Comparison of ENCODE assay signal across 9 mouse cellular contexts in the genomic region with DNA sequence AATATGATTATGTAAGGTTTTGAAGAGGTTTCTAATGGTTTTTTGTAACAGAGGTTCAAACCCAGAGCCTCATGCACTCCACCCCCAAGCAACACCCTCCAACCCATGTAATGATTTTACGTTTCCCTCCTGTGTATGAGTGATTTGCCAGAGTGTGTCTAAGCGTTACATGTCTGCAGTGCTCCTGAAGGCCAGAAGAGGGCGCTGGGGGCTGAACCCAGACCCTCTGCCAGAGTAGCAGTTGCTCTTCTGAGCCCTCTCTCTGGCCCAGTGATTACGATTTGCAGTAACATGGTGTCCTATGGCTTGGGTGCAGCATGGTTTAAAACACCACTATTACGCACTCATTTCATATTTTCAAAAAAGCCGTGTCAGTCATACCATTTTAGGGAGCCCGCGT. TPM values are rescaled to one million over a fixed set of nuclear protein-coding genes. Genes with fewer than 3 reads are reported as not detected.
A peak's percentile ranks its signal among the peaks of the same experiment; 100 is the strongest.
DNase-seq lines count a peak whose midpoint lies in the region; ATAC-seq lines count a peak whose summit lies in the region.
"Had no signal": no experiment of that assay in that cellular context is flagged by ENCODE, and none has a peak within 500 bp of the region (broad histone marks: within the 10 kb centered on the region; RNA-seq: fewer than 3 reads in every experiment).

No protein-coding gene starts in this region.

- H3K4me2 ChIP-seq in heart, embryonic 11.5 days, result no peak overlapping the region

- no peak overlapping the region for H3K27ac ChIP-seq in heart, embryonic 11.5 days (ENCODE audit: low read depth, low read length)

- peak; percentile 26 for DNase-seq in kidney, adult 18-20 months
- no peak for DNase-seq in kidney, adult 8-10 months
- peak; percentile 28 for DNase-seq in 416B (ENCODE audit: low read depth)
- peak; percentile 46 to 48 for DNase-seq in B cell, adult 2 months
- DNase-seq in layer of hippocampus, adult 11-12 months (ENCODE audit: low spot score), result no peak
- DNase-seq: heart, adult 11 months had no signal

- no peak overlapping the region for H3K9ac ChIP-seq in heart, embryonic 11.5 days (ENCODE audit: low read depth, low read length)

- H3K36me3 ChIP-seq in heart, embryonic 11.5 days (ENCODE audit: control insufficient read depth, insufficient read depth, low read length), result no peaks in the 10 kb centered on the region

- ATAC-seq in erythroblast, adult 5-6 weeks (replicated peaks; ENCODE audit: low FRiP score, poor library complexity, severe bottlenecking), result peak; percentile 59; the same call in 1 of the 2 replicates
- no peak for ATAC-seq in heart, embryonic 11.5 days (replicated peaks; ENCODE audit: insufficient number of reproducible peaks, low FRiP score, low TSS enrichment)

- no peaks in the 10 kb centered on the region for H3K27me3 ChIP-seq in heart, embryonic 11.5 days (ENCODE audit: control insufficient read depth, insufficient read depth, low read length)

- no peak overlapping the region for H3K4me3 ChIP-seq in heart, embryonic 11.5 days (ENCODE audit: low read depth, low read length)
- H3K4me3 ChIP-seq: myocyte had no signal

- no peaks in the 10 kb centered on the region for H3K4me1 ChIP-seq in heart, embryonic 11.5 days (ENCODE audit: control insufficient read depth, insufficient read depth, low read length)

- H3K9me3 ChIP-seq in heart, embryonic 11.5 days (replicated peaks; ENCODE audit: control insufficient read depth, low read length), result no peaks in the 10 kb centered on the region

- WGBS in heart, embryonic 11.5 days (ENCODE audit: insufficient replicate concordance), result 59% methylated on average over 8 of the region's 8 CpGs

RNA-seq across cellular contexts. Expression of a gene that starts 23.2 kb away (rescaled TPM):
- total RNA-seq in erythroblast, adult 5-6 weeks (2015; ENCODE audit: low replicate concordance), result 38.7 and 42.8 TPM in 2 replicates
- total RNA-seq in erythroblast, adult 5-6 weeks (2017; ENCODE audit: low replicate concordance), result 43.6 and 43.7 TPM in 2 replicates
- 262 and 267 TPM in 2 replicates for polyA plus RNA-seq in heart, embryonic 11.5 days (2014; fragmentation: Nextera tagmentation; extraction: Ambion mirVana)

RNA-seq across cellular contexts. Expression of a gene that starts 35.3 kb away (rescaled TPM):
- total RNA-seq in erythroblast, adult 5-6 weeks (2015; ENCODE audit: low replicate concordance), result 2.7 and 5.4 TPM in 2 replicates
- total RNA-seq in erythroblast, adult 5-6 weeks (2017; ENCODE audit: low replicate concordance), result 4.3 and 15.3 TPM in 2 replicates
- polyA plus RNA-seq in heart, embryonic 11.5 days (2014; fragmentation: Nextera tagmentation; extraction: Ambion mirVana), result 190 and 199 TPM in 2 replicates

RNA-seq across cellular contexts. Expression of a gene that starts 39.4 kb away (rescaled TPM):
- total RNA-seq in erythroblast, adult 5-6 weeks (2015; ENCODE audit: low replicate concordance), result 7.3 and 16.1 TPM in 2 replicates
- 11.1 and 14.8 TPM in 2 replicates for total RNA-seq in erythroblast, adult 5-6 weeks (2017; ENCODE audit: low replicate concordance)
- polyA plus RNA-seq in heart, embryonic 11.5 days (2014; fragmentation: Nextera tagmentation; extraction: Ambion mirVana), result 6.3 and 9.2 TPM in 2 replicates

RNA-seq across cellular contexts. Expression of a gene that starts 40.3 kb away (rescaled TPM):
- total RNA-seq in erythroblast, adult 5-6 weeks (2015; ENCODE audit: low replicate concordance), result not detected in 2 replicates
- total RNA-seq in erythroblast, adult 5-6 weeks (2017; ENCODE audit: low replicate concordance), result not detected in 2 replicates
- 0.06 TPM in 1 of 2 replicates, not detected in the other for polyA plus RNA-seq in heart, embryonic 11.5 days (2014; fragmentation: Nextera tagmentation; extraction: Ambion mirVana)
- polyA plus RNA-seq: myocyte had no signal

RNA-seq across cellular contexts. Expression of a gene that starts 51.8 kb away (rescaled TPM):
- total RNA-seq in erythroblast, adult 5-6 weeks (2015; ENCODE audit: low replicate concordance), result 2.1 TPM in 1 of 2 replicates, not detected in the other
- total RNA-seq in erythroblast, adult 5-6 weeks (2017; ENCODE audit: low replicate concordance), result 0.85 and 5.6 TPM in 2 replicates
- 0.86 and 1.6 TPM in 2 replicates for polyA plus RNA-seq in heart, embryonic 11.5 days (2014; fragmentation: Nextera tagmentation; extraction: Ambion mirVana)

Comparison
In these comparisons a context has a peak if more than half of its experiments do, and no peak if none do; other contexts are left out.
1. DNase-seq: peak in kidney, adult 18-20 months (single experiment), 416B (single experiment) and B cell, adult 2 months (2 of 2); none in kidney, adult 8-10 months (0 of 2) and layer of hippocampus, adult 11-12 months (single experiment).